Mouse (Mus musculus): ENCODE data around the gene Pacsin2.

Gene Pacsin2

DNA sequence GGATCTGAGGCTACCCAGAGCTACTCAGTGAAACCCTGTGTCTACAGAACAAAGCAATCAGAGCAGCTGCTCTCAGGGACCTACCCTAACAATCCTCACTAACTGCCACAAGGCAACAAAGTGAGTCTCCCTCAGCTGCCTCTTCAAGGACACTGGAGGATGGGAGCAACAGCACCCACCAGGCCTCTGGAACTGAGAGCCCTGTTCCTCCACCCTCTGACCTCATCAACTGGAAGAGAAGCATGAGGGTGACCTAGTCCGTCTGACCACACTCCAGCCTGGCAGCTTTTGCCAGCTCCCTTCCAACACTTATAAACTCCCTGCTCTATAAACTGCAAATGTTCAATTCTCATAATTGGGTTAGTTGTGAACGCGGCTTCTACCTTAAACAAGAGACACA is 10.5 kb downstream of the Pacsin2 start:
- no peak for DNase-seq (ENCODE audit: low read depth in 1 of 2, low spot score in 2 of 2)

DNA sequence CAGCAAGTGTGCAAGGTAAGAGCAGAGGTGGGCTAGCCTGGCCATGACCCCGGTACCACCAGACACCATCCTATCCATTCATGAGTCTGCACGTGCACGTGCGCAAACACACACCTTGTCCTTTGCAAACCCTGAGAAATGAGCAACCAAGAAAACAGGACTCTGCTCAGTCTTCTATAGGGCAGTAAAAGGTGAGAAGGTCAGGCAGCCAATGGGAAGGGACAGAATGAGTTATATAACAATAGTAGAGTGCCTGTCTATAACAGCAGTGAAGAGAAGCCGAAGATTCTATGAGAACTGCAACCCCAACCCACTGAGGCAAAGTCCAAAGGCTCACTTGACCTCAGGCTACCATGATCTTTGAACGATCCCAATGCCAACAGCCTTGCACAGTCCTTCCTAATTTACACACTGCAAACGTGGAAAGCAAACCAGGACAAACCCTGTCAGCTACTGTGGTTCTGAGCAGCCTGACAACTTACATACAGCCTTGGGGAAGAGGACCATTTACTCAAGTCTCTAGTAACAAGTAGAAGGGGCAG is 12.1 kb downstream of the Pacsin2 start:
- DNase-seq (ENCODE audit: low read depth in 1 of 2, low spot score in 2 of 2): no peak

DNA sequence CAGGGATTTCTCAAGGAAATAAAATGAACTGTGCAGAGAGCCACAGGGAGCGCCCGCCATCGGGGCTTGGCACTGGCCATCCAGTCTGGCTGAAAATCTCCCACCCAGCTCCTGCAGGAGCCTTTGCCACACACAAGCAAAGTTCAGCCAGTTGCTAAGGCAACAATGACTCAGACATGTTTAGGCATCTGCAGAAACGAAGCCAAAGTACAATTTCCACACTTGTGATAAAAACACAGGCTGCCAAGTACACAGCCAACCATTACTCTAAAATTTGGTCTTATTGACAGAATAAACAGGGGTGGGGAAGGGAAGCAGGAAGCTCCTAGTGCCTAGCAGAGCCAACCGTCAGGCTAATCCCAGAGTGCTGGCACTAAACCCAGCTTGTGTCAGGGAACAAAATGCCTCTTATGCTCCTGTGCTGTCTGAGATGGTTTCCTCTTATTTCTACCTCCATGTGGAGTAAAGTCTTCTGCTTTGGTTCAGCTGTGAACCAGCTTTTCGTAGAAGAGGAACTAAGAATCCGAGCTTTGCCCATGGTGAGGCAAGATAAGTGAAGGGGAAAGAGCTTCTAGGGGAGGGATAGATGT is 12.7 kb downstream of the Pacsin2 start:
- DNase-seq (ENCODE audit: low read depth in 1 of 2, low spot score in 2 of 2): no peak

DNA sequence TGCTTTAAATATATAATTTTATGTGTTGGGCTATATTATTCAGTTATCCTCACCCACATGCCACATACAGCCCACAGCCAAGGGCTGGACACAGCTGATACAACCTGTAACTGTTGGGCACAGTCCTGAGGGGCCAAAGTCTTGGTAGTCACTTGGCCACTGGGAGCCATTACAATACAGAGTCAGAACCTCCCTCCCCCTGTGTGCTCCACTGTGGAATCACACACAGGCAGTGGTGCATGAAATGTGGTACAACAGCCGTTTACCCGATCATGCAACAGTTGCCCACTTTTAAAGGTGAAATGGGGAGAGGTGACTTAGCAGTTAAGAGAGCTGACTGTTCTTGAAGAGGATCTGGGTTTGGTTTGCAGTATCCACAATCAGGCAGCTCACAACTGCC is 14.4 kb downstream of the Pacsin2 start:
- no peak for DNase-seq (ENCODE audit: low read depth in 1 of 2, low spot score in 2 of 2)

DNA sequence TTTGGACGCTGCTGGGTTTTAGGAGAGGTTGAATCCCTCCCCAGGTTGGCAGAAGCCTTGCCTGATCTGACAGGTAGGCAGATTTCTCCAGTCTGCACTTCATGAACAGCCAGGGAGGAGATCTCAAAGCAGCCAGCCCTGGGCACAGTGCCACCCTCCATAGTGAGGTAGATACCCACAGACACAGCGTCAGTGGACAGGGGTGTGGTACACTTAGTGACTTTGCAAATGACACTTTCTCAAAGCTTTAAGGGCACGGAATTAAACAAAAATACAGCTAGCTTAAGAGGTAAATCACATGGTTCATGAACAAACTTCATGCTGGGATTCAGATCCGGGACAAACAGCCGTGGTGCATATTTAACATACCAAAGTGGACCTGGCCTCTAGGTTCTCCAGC is 15.8 kb downstream of the Pacsin2 start:
- DNase-seq (ENCODE audit: low read depth in 1 of 2, low spot score in 2 of 2): no peak

DNA sequence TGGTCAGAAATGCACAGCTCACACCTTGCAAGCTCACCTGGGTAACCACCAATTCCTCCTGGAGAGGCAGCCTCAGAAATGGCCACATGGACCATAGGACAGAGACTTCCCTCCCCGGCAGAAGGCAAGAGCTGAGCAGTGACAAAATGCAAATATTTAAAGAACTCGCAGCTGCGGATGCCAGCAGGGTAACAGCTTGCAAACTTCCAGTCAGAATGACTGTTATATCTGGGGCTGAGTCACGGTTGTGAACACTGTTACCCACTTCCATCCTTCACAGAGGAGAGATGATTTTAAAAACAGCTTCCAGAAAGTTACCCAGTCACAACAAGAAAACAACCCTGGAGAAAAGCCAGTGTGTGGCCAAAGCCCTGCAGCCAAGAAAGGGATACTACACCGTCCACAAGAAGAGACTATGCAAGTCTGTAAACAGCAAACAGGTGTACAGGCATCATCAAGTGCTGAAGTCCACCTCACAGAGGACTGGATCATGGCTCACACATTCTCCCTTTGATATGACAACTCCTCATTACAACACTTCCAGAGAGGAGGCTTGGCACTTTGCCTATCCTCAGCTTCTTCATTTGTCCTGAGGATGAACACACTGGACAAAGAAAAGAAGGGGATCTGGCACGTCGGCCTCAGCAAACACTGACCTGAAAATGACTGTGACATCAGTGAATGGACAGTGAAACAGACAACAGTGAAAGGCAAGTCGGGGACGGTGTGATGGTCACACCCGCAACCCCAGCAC is 16.4 kb downstream of the Pacsin2 start:
- no peak for DNase-seq (ENCODE audit: low read depth in 1 of 2, low spot score in 2 of 2)

DNA sequence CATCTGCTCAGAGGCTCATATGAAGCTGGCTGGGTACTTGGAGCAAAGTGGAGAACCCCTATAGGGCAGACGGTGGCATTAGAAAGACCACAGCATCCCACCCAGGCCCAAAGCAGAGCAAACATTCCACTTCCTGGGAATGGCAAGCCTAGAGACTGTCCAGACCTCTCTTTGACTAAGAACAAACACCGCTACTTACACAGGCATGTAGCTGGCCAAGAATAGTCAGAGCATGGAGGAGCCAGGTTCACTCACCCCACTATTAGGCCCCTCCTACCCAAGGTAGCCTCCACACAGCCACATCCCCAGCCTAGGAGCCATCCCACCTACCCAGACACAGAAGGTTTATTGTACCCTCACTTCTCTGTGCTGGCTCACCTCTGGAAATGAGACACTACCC is 18.5 kb downstream of the Pacsin2 start:
- no peak for DNase-seq (ENCODE audit: low read depth in 1 of 2, low spot score in 2 of 2)

DNA sequence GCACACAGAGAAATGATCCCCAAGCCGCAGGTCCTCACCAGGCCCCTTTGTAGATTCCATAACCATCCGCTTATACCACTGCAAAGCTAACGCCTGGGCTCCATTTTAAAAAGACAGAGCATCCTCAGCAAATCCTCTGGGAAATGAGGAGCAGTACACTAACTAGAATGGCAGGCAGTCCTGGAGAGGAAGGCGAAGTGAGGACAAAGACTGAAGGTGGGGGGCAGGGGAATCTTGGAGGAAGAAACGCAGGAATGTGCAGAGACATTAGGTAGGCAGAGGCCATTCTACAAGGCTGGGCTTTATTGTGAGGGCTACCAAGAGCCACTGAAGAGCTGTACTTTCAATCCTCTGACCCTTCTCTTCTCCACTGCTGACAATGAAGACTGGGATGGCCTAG is 19.0 kb downstream of the Pacsin2 start:
- no peak for DNase-seq (ENCODE audit: low read depth in 1 of 2, low spot score in 2 of 2)

DNA sequence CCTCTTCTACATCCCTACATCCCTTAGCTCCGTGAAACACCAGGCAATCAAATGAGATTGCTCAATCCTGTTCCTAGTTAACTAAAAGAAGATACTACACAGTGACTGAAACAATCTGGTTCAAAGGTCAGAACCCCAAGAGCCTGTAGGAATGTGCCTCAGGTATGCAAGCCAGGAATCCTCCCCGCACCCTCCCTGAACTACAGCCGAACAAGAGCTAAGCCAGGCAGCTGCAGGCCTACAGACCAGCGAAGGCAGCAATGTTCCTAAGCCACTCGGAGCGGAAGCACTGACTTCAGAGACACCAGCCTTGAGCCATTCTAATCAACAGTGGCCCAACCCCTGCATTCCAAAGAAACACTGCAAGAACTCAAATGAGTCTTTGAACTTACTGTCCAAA is 20.0 kb downstream of the Pacsin2 start:
- DNase-seq (ENCODE audit: low read depth in 1 of 2, low spot score in 2 of 2): no peak

DNA sequence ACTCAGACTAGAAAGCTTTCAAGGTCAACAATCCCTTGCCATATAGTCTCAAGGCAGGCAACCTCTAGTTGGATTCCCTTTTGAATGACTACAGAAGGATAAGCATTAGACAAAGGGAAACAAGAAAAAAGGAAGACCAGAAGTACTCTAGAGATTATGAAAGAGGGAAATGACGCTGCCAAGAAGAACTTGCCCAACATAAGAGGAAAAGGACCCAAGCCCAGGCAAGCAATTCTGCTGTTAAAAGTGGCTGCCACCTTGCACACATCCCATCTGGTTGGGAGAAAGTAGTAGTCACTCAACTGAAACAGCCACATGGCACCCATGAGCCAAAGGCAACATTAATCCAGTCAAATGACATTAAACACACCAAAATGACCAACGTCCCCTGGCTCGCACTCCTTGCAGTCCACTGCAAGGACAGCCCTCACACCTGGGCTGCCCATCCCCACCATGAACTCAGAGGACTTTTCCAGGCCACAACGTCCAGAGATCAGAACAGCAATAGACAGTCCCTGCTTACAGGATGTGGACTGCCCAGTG is 21.8 kb downstream of the Pacsin2 start:
- peak in 1 of 2 experiments; percentile 6 for DNase-seq (ENCODE audit: low read depth in 1 of 2, low spot score in 2 of 2)

DNA sequence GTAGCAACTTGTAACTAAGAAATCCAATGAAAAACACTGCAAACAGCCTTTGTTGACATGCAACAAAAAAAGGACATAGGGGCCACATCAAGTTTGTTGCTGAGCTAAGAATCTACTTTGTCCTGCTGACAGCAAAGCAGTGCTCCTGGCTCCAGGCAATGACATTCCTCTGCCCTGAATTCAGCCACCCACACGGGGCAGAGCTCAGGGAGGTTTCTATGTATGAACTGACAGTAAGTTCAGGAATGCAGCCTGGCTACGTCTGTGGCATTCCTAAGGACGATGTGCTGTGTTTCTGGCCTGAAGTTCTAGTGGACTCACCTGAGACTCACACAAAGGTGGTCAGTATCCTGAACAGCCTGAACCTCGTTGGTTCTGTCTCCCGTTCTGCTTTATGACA is 23.7 kb downstream of the Pacsin2 start:
- DNase-seq (ENCODE audit: low read depth in 1 of 2, low spot score in 2 of 2): no peak

DNA sequence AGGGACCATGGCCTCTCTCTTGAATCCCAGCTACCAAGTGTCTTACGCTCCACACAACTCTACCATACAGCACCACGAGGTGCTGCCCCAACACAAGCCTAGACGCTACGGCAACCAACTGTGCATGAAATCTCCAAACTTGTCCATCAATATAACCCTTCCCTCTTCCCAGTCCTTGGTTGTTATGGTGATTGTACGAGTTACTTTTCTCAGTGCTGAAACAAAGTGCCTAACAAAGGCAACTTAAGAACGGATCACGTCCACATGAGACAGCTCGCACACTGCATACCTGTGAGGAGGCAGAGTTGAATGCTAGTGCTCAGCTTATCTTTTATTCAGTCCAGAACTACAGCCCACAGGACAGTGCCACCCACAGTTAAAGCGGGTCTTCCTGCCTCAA is 27.9 kb downstream of the Pacsin2 start:
- DNase-seq (ENCODE audit: low read depth in 1 of 2, low spot score in 2 of 2): no peak

DNA sequence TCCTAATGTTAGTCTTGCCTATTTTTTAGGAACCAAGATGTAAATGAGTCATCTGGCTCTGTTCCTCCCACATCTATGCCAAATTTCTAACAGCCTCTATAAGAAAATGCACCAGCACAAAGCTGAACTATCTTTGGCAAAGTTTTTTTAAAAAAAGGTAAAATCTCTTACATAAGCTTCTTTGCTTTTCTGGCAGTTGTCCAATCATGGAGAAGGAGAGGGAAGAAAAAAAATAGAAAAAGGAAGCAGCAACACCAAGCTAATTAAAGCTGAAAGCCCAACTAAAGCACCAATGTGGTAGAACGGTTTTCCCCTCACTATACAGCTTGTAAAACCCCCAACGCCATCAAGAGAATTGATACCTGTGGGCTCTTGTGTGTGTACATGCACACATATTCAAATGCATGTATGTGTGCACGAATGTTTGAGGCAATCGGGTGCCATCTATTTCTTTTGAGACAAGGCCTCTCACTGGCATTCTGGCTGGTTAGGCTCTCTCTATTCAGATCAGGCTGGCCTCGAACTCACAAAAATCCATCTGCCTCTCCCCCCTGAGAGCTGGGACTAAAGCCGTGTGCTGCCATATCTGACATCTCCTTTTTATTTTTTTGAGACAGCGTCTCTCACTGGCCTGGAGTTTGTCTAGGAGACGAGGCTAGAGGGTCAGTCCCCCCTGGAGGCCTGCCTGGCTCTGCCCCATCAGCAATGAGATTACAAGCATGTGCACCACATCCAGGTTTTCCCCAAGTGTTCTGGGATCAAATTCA is 28.9 kb downstream of the Pacsin2 start:
- no peak for DNase-seq (ENCODE audit: low read depth in 1 of 2, low spot score in 2 of 2)

DNA sequence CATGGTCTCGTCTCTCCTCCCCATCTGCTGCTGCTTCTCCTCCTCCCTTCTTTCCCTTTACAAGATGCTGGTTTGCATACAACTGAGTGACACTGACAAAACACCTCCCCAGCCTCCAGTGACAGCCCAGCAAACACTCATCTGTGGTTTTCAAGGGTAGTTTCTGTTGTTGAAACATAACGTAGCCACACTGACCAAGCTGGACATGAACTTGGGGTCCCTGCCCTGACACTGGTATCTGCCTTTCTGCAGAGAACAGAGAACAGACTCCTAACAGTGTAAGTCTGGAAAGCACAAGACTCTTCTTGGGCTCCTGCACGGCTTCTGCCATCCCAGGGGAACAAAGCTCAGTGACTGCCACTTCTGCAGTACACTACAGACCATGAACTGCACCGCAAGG is 29.7 kb downstream of the Pacsin2 start:
- no peak for DNase-seq (ENCODE audit: low read depth in 1 of 2, low spot score in 2 of 2)

DNA sequence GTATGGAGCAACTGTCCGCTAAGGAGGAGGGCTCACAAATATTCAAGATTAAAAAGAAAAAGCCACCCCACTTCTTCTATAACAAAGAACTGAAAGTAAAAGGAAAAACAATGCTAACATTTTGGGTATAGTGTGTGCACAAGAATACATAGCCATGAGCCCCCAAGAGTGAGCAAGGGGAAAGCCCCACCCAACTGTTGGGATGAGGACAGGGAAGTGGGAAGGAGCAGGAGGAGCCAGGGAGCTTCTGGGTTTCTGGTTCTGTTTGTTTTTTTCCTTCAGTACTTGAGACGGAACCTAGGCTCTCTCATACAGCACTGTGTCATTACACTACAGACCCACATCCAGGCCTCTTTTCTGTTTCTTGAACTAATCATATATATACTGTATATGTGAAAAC is 31.1 kb downstream of the Pacsin2 start:
- DNase-seq (ENCODE audit: low read depth in 1 of 2, low spot score in 2 of 2): no peak

DNA sequence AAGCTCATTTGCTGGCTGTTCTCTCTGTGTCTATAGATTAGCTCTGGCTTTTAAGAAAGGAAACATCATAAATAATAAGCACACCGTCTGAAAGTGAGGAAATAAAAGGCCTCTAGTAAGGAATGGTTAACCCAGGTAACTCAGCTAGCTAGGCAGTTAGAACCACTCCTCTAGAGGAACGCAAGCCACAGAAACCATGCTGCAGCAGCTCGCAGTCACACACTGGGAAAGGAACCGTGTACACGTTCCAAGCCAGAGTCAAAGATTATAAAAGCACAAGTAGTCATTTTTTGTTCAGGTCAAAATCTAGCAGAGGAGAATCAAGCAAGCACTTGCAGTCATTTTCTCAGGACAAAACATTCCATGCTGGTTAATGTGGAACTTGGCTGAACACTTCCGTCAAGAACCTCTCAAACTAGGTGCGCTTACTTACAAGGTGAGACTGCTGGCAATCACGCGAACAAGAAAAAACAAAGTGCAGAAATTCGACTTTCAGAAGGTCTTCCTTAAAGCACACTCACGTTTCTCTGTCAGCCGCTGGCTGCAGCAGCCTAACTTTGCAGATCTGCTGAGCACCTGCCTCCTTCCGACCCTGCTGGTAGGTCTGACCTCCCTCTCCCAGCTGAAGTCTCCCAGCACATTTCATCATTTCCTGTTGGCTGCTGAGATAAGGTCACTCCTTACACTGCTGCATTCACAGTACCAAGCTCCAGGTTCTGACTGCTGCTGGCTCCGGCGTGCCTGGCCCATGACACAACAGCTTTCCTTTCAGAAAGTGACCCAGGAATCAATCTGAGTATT is 32.0 kb downstream of the Pacsin2 start:
- no peak for DNase-seq (ENCODE audit: low read depth in 1 of 2, low spot score in 2 of 2)

DNA sequence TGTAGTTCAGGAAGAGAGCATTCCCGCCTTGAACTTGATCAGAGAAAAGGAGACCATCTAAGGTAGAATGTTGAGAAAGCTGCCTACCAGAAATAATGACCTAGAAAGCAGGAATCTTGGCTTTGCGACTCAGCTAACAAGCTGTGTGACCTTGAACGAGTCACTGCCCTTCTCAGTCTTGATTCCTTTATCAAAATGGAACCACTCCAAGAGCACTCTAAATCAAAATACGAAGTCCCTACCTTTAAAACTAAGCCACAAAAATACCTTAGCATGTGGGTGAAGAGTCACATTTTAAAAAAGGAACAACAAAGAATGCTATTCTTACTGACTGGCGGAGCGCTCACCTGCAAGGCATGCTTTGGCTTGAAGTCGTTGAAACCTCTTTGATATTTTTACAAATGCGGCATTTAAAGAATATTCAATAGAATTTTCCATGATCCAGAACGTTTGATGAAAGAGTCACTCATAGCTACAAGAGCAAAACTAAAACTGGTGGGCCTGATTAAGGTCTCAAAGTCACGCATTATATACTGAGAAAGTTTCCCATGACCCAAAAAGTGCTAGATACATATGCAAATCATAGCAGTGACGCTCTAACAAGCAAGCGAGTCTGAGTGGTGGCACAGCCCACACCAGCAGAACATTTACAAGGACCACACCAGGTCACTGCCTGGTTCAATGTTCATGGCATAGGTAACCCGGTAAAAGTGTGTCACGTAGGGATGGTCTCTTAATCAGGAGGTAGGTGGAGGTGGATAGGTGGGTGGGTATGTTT is 33.2 kb downstream of the Pacsin2 start:
- DNase-seq (ENCODE audit: low read depth in 1 of 2, low spot score in 2 of 2): no peak

DNA sequence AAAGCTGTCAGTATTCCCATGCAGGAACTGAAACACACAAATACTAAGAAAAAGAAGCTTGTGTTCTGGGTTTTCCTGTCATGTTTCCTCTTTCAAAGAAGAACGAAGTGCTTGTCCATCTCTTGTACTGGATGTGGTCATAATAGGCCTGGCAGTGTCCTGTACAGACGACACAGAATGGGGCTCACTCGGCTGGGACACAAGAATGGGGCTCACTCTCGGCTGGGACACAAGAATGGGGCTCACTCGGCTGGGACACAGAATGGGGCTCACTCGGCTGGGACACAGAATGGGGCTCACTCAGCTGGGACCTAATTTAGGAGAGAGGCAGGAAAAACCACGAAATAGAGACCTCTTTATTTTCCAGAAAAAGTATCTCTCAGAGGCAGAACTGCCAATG is 34.0 kb downstream of the Pacsin2 start:
- no peak for DNase-seq (ENCODE audit: low read depth in 1 of 2, low spot score in 2 of 2)

DNA sequence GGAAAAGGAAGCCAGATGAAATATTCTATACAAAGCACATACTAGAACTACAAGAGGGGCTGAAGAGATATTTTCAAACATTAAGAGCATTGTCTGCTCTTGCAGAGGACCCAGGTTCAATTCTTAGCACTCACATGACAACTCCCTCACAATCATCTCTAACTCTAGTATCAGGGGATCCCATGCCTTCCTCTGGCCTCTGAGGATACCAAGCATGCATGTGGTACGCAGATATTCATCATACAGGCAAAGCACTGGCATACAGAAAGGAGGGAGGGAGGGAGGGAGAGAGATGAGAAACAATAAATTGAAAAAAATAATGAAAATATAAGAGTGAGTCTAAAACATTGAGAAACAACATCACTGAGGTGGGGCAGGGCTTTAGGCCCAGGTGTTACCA is 35.8 kb downstream of the Pacsin2 start:
- DNase-seq (ENCODE audit: low read depth in 1 of 2, low spot score in 2 of 2): no peak

All from monocyte, adult 2 months (primary cell).